21 mouse cellular contexts compared by ENCODE assay signal in the genomic region with DNA sequence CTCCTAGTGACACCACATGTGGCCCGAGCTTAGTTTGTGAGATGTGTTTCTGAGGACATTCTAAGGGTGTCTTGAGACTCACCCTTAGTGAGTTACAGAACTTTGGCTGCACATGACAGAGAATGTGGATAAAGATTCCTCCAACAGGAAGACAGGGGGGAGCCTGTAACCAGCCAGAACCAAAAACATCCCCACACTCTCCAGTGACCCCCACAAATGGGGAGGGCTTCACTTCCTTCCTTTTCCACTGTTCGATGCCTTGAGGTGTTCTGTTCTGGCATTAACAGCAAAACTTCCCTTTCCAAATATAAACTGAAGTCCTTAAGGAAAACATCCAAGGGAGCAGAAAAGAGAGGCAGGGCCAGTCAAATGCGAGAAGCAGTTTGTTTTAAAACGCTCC.
A peak's percentile ranks its signal among the peaks of the same experiment; 100 is the strongest.
DNase-seq lines count a peak whose midpoint lies in the region; ATAC-seq and TF ChIP-seq lines count a peak whose summit lies in the region.
"Had no signal": no experiment of that assay in that cellular context is flagged by ENCODE, and none has a peak within 500 bp of the region (broad histone marks: within the 10 kb centered on the region; RNA-seq: fewer than 3 reads in every experiment).

No protein-coding gene starts in this region.

- 45% methylated on average over 4 of the region's 4 CpGs for WGBS in intestine, embryonic 16.5 days
- WGBS in intestine, postnatal 0 days = 58% methylated on average over 4 of the region's 4 CpGs
- 62% methylated on average over 4 of the region's 4 CpGs for WGBS in liver, postnatal 0 days (ENCODE audit: insufficient replicate concordance)
- 71% methylated on average over 4 of the region's 4 CpGs for WGBS in liver, embryonic 11.5 days
- 54% methylated on average over 4 of the region's 4 CpGs for WGBS in stomach, embryonic 14.5 days

- no peaks in the 10 kb centered on the region for H3K9me3 ChIP-seq in intestine, embryonic 16.5 days (ENCODE audit: control insufficient read depth, low read length)
- H3K9me3 ChIP-seq in intestine, postnatal 0 days (ENCODE audit: control insufficient read depth) = no peaks in the 10 kb centered on the region
- H3K9me3 ChIP-seq in liver, postnatal 0 days (ENCODE audit: low read length) = no peaks in the 10 kb centered on the region
- H3K9me3 ChIP-seq in liver, embryonic 11.5 days (ENCODE audit: control insufficient read depth, low read length) = no peaks in the 10 kb centered on the region
- no peaks in the 10 kb centered on the region for H3K9me3 ChIP-seq in stomach, embryonic 14.5 days (ENCODE audit: control insufficient read depth, low read depth, low read length)
- H3K9me3 ChIP-seq: forebrain, embryonic 15.5 days; hindbrain, embryonic 15.5 days; liver, embryonic 13.5 days; midbrain, embryonic 13.5 days had no signal

- no peak overlapping the region for H3K4me3 ChIP-seq in intestine, embryonic 16.5 days (ENCODE audit: low read length)
- no peak overlapping the region for H3K4me3 ChIP-seq in intestine, postnatal 0 days (ENCODE audit: low read depth, low read length)
- no peak overlapping the region for H3K4me3 ChIP-seq in liver, postnatal 0 days (ENCODE audit: low read depth, low read length)
- no peak overlapping the region for H3K4me3 ChIP-seq in liver, embryonic 11.5 days (ENCODE audit: low read depth, low read length)
- H3K4me3 ChIP-seq in stomach, embryonic 14.5 days (ENCODE audit: low read depth, low read length) = no peak overlapping the region
- H3K4me3 ChIP-seq: erythroblast, embryonic 14.5 days; forebrain, embryonic 15.5 days; hindbrain, embryonic 15.5 days; liver, embryonic 13.5 days; midbrain, embryonic 13.5 days had no signal

- ATAC-seq in intestine, embryonic 16.5 days = no peak
- no peak for ATAC-seq in intestine, postnatal 0 days
- no peak for ATAC-seq in liver, postnatal 0 days
- ATAC-seq in liver, embryonic 11.5 days (replicated peaks; ENCODE audit: low FRiP score) = no peak
- no peak for ATAC-seq in stomach, embryonic 14.5 days (ENCODE audit: insufficient number of reproducible peaks, insufficient read depth, low FRiP score, low read depth)
- ATAC-seq: CD4-positive, CD25-positive, alpha-beta regulatory T cell, adult 4 months; forebrain, embryonic 15.5 days; midbrain, embryonic 13.5 days had no signal

- 0 out of 2 replicates have a peak, but pooled peaks have one; percentile 15 for TF ChIP-seq EP300 in liver, postnatal 0 days (IDR thresholded peaks at IDR 0.05; ENCODE audit: low read depth)

- H3K4me1 ChIP-seq in intestine, embryonic 16.5 days (ENCODE audit: control insufficient read depth, insufficient read depth, low read length) = 0 out of 2 replicates have a peak, but pooled peaks cover 6% of the 10 kb centered on the region
- no peaks in the 10 kb centered on the region for H3K4me1 ChIP-seq in intestine, postnatal 0 days (replicated peaks; ENCODE audit: control insufficient read depth, insufficient read depth, low read length)
- no peaks in the 10 kb centered on the region for H3K4me1 ChIP-seq in liver, postnatal 0 days (ENCODE audit: insufficient read depth)
- no peaks in the 10 kb centered on the region for H3K4me1 ChIP-seq in liver, embryonic 11.5 days (replicated peaks; ENCODE audit: control insufficient read depth, insufficient read depth, low read length)
- 0 out of 2 replicates have a peak, but pooled peaks cover 6% of the 10 kb centered on the region for H3K4me1 ChIP-seq in stomach, embryonic 14.5 days (ENCODE audit: control insufficient read depth, insufficient read depth, low read length)
- H3K4me1 ChIP-seq: hindbrain, embryonic 15.5 days; liver, embryonic 13.5 days had no signal

- peak overlapping the region; percentile 19 for H3K27ac ChIP-seq in intestine, embryonic 16.5 days (ENCODE audit: low read length)
- no peak overlapping the region for H3K27ac ChIP-seq in intestine, postnatal 0 days (ENCODE audit: low read depth, low read length)
- H3K27ac ChIP-seq in liver, postnatal 0 days (ENCODE audit: low read depth) = no peak overlapping the region
- no peak overlapping the region for H3K27ac ChIP-seq in liver, embryonic 11.5 days (ENCODE audit: low read depth, low read length)
- peak overlapping the region; percentile 21; the same call in 1 of the 2 replicates for H3K27ac ChIP-seq in stomach, embryonic 14.5 days (ENCODE audit: low read length)
- H3K27ac ChIP-seq: forebrain, embryonic 15.5 days; hindbrain, embryonic 15.5 days; liver, embryonic 13.5 days; midbrain, embryonic 13.5 days had no signal

- H3K27me3 ChIP-seq in intestine, embryonic 16.5 days (replicated peaks; ENCODE audit: control insufficient read depth, insufficient read depth, low read length) = no peaks in the 10 kb centered on the region
- no peaks in the 10 kb centered on the region for H3K27me3 ChIP-seq in intestine, postnatal 0 days (replicated peaks; ENCODE audit: control insufficient read depth, insufficient read depth, low read length)
- no peaks in the 10 kb centered on the region for H3K27me3 ChIP-seq in liver, postnatal 0 days (ENCODE audit: insufficient read depth, low read length)
- no peaks in the 10 kb centered on the region for H3K27me3 ChIP-seq in liver, embryonic 11.5 days (replicated peaks; ENCODE audit: control insufficient read depth, insufficient read depth, low read length)
- H3K27me3 ChIP-seq in stomach, embryonic 14.5 days (ENCODE audit: control insufficient read depth, insufficient read depth, low read length) = no peaks in the 10 kb centered on the region
- H3K27me3 ChIP-seq: forebrain, embryonic 15.5 days; hindbrain, embryonic 15.5 days; liver, embryonic 13.5 days; midbrain, embryonic 13.5 days had no signal

- TF ChIP-seq CTCF in intestine, postnatal 0 days (IDR thresholded peaks at IDR 0.05; ENCODE audit: low read depth) = no peak
- TF ChIP-seq CTCF in liver, postnatal 0 days (IDR thresholded peaks at IDR 0.05; ENCODE audit: low read depth) = no peak

- peak; percentile 35 to 66 for DNase-seq in adrenal gland, adult (ENCODE audit: inconsistent age in 2 of 2, low spot score in 1 of 2)
- no peak for DNase-seq in adrenal gland, postnatal 10 days
- DNase-seq in liver, postnatal 0 days = no peak
- no peak for DNase-seq in liver, embryonic 11.5 days (ENCODE audit: low spot score)
- DNase-seq in right cerebral cortex, postnatal 4 days = no peak
- DNase-seq: adrenal gland, adult 8-10 months; cerebellum, adult 18-20 months; cerebellum, postnatal 36 days; heart, postnatal 14 days; liver, embryonic 13.5 days; right cerebral cortex, postnatal 25 days; thymus, adult 18-20 months had no signal

- H3K4me2 ChIP-seq in intestine, embryonic 16.5 days (ENCODE audit: low read depth, low read length) = no peak overlapping the region
- no peak overlapping the region for H3K4me2 ChIP-seq in intestine, postnatal 0 days (replicated peaks; ENCODE audit: low read depth)
- H3K4me2 ChIP-seq in liver, postnatal 0 days (ENCODE audit: low read depth, low read length) = no peak overlapping the region
- no peak overlapping the region for H3K4me2 ChIP-seq in liver, embryonic 11.5 days
- H3K4me2 ChIP-seq in stomach, embryonic 14.5 days (replicated peaks; ENCODE audit: low read depth, low read length) = no peak overlapping the region
- H3K4me2 ChIP-seq: forebrain, embryonic 15.5 days; hindbrain, embryonic 15.5 days; liver, embryonic 13.5 days; midbrain, embryonic 13.5 days had no signal

- H3K9ac ChIP-seq in intestine, embryonic 16.5 days (ENCODE audit: low read depth, low read length) = no peak overlapping the region
- no peak overlapping the region for H3K9ac ChIP-seq in intestine, postnatal 0 days (ENCODE audit: low read depth, low read length)
- no peak overlapping the region for H3K9ac ChIP-seq in liver, postnatal 0 days (replicated peaks)
- no peak overlapping the region for H3K9ac ChIP-seq in liver, embryonic 11.5 days (ENCODE audit: low read depth, low read length)
- H3K9ac ChIP-seq in stomach, embryonic 14.5 days (replicated peaks; ENCODE audit: low read depth, low read length) = no peak overlapping the region
- H3K9ac ChIP-seq: forebrain, embryonic 15.5 days; hindbrain, embryonic 15.5 days; liver, embryonic 13.5 days; midbrain, embryonic 13.5 days had no signal

- H3K36me3 ChIP-seq in intestine, embryonic 16.5 days (ENCODE audit: control insufficient read depth, insufficient read depth, low read length) = peaks cover 3% of the 10 kb centered on the region
- H3K36me3 ChIP-seq in intestine, postnatal 0 days (ENCODE audit: control insufficient read depth, insufficient read depth) = peaks cover 12% of the 10 kb centered on the region
- peaks cover 8% of the 10 kb centered on the region for H3K36me3 ChIP-seq in liver, postnatal 0 days (replicated peaks; ENCODE audit: insufficient read depth, low read length)
- H3K36me3 ChIP-seq in liver, embryonic 11.5 days (ENCODE audit: control insufficient read depth, insufficient read depth, low read length) = no peaks in the 10 kb centered on the region; the same call in 1 of the 2 replicates
- H3K36me3 ChIP-seq in stomach, embryonic 14.5 days (ENCODE audit: control insufficient read depth, insufficient read depth, low read length) = peaks cover 31% of the 10 kb centered on the region; the same call in 1 of the 2 replicates
- H3K36me3 ChIP-seq: G1E; hindbrain, embryonic 15.5 days had no signal

Comparison
In these comparisons a context has a peak if more than half of its experiments do, and no peak if none do; other contexts are left out.
1. DNase-seq: peak in adrenal gland, adult (2 of 2); none in adrenal gland, postnatal 10 days (single experiment), liver, postnatal 0 days (single experiment), liver, embryonic 11.5 days (single experiment) and right cerebral cortex, postnatal 4 days (single experiment).
2. H3K27ac ChIP-seq: peak in intestine, embryonic 16.5 days (single experiment) and stomach, embryonic 14.5 days (single experiment); none in intestine, postnatal 0 days (single experiment), liver, postnatal 0 days (single experiment) and liver, embryonic 11.5 days (single experiment).